Mouse (Mus musculus): Measurements from ENCODE around the gene Tas2r143. TPM values are rescaled to one million over a fixed set of nuclear protein-coding genes. Genes with fewer than 3 reads are reported as not detected.

The Tas2r143 gene
- total RNA-seq (2021): under 1 TPM in 1 of 2 experiments, not detected in 1; 0.43 TPM
- long read RNA-seq: 0 reads

GRCm38 (mm10) chr6:42399938-42400337 lies at the start of gene Tas2r143:
Gene Tas2r143 (plus strand): TSS chr6:42400238.
- no peak for DNase-seq (ENCODE audit: low spot score in 2 of 2)

- DNase-seq (ENCODE audit: low spot score in 2 of 2): no peak
These were observed 48.9 kb upstream of the Tas2r143 start for GRCm38 (mm10) chr6:42350968-42351775.

DNA sequence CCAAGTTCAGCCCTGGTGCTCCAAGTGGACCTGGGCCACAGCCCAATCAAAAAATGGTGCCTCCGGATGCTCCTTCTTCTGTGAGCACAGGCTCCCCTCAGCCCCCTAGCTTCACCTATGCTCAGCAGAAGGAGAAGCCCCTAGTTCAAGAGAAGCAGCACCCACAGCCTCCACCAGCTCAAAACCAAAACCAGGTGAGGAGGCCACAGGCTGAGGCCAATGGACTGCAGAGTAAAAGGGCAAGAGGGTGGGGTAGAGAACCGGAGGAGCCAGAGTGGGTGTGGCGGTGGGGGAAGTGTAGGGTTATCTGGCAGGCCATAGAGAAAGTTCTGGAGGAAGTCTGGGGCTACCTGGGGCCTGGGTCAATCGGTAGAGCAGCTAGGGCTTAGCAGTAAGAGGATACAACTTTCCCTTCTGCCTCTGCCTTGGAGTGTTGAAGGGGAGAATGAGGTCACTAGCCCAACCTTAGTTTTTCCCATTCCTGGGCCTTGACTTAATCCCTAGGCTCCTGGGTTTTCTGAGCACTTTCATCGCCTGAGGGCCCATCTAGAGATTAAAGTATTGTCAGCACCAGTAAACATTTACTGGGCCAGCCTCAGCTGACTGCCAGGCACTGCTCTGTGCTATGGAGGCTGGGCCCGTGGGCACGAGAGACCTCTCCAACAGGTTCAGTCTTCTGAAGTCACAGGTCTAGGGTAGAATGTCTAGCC lies 48.1 kb upstream of the Tas2r143 start:
- DNase-seq (ENCODE audit: low spot score in 2 of 2): no peak

DNA sequence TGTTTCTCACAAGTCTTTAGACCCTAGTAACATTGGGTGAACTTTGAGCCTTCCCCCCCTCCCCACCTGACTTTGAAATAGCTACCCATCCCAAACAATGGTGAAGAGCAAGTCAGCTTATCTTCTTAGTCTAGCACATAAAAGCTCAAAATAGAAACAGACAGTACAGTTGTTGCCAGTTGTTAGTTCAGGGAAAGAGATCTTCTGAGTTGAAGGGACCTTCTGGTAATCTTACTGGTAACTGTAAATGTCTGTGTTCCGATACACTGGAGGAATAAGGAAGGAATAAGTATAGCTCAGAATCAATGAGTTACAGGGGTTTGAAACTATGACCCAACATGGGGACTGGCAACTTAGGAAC lies 47.6 kb upstream of the Tas2r143 start:
- DNase-seq (ENCODE audit: low spot score in 2 of 2): no peak

- DNase-seq (ENCODE audit: low spot score in 2 of 2): no peak
These were observed 46.9 kb upstream of the Tas2r143 start for GRCm38 (mm10) chr6:42353180-42353579.

- peak in 1 of 2 experiments; percentile 42 for DNase-seq (ENCODE audit: low spot score in 2 of 2)
These were observed 45.7 kb upstream of the Tas2r143 start for GRCm38 (mm10) chr6:42354076-42355019.

GRCm38 (mm10) chr6:42355366-42355765 lies 44.7 kb upstream of the Tas2r143 start:
- no peak for DNase-seq (ENCODE audit: low spot score in 2 of 2)

DNA sequence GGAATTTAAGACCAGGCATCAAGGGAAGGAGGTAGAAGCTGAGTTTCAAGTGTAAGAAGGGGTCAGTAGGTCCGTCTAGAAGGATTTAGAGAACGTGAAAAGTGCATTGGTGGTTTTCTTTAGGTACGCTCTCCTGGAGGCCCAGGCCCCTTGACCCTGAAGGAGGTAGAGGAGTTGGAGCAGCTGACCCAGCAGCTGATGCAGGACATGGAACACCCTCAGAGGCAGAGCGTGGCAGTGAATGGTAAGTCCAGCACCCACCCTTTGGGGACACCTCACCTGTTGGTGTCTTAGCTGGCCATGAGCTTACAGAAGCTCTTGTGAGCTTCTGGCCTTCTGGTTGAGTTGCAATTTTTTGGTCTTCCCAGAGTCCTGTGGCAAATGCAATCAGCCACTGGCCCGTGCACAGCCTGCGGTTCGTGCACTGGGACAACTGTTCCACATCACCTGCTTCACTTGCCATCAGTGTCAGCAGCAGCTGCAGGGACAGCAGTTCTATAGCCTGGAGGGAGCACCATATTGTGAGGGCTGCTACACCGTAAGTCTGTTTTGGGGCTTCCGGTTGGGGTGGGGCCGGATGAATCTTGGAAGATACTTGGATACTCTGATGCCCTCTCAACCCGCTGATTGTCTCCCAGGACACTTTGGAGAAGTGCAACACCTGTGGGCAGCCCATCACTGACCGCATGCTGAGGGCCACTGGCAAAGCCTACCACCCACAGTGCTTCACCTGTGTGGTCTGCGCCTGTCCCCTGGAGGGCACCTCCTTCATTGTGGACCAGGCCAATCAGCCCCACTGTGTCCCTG lies 44.0 kb upstream of the Tas2r143 start:
- DNase-seq (ENCODE audit: low spot score in 2 of 2): no peak

DNA sequence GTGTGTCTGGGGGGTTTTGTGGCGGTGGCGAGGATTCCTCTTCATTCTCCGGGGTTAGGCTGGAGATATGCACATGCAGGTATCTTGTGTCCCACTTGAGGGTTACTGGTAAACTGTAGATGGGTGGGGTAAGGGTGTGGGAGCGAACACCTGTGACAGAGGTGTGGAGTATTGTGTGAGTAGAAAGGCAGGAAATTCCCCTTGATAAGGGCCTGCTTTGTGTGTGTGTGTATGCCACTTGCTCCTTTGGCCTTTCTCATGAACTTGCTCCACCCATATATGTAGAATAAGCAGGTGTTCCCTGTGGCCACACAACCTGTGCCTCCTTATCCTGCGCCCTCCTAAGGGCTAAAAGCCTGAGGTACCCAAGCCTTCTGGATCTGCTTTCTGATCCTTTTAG lies 43.1 kb upstream of the Tas2r143 start:
- no peak for DNase-seq (ENCODE audit: low spot score in 2 of 2)

- DNase-seq (ENCODE audit: low spot score in 2 of 2): no peak
These were observed 42.1 kb upstream of the Tas2r143 start for GRCm38 (mm10) chr6:42357901-42358300.

DNA sequence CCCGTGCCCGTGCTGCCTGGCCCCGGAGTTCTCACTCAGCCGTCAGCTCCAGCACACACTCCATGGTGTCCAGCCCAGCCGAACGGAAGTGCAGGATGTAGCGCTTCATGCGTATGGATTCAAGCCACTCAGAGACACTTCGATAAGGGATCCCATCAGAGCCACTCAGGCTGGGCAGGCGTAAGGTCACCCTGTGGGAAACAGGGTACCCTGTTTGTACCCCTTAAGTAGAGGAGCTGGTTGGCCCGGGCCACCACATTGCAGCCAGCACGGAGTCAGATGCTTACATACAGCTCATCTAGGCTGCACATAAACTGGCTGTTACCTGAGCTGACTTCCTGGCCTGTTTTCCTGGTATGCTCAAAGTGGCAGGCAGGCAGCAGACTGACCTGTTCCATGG lies 41.1 kb upstream of the Tas2r143 start:
- no peak for DNase-seq (ENCODE audit: low spot score in 2 of 2)

GRCm38 (mm10) chr6:42359364-42360147 lies 40.5 kb upstream of the Tas2r143 start:
- no peak for DNase-seq (ENCODE audit: low spot score in 2 of 2)

GRCm38 (mm10) chr6:42360231-42360840 lies 39.7 kb upstream of the Tas2r143 start:
- DNase-seq (ENCODE audit: low spot score in 2 of 2): no peak

DNA sequence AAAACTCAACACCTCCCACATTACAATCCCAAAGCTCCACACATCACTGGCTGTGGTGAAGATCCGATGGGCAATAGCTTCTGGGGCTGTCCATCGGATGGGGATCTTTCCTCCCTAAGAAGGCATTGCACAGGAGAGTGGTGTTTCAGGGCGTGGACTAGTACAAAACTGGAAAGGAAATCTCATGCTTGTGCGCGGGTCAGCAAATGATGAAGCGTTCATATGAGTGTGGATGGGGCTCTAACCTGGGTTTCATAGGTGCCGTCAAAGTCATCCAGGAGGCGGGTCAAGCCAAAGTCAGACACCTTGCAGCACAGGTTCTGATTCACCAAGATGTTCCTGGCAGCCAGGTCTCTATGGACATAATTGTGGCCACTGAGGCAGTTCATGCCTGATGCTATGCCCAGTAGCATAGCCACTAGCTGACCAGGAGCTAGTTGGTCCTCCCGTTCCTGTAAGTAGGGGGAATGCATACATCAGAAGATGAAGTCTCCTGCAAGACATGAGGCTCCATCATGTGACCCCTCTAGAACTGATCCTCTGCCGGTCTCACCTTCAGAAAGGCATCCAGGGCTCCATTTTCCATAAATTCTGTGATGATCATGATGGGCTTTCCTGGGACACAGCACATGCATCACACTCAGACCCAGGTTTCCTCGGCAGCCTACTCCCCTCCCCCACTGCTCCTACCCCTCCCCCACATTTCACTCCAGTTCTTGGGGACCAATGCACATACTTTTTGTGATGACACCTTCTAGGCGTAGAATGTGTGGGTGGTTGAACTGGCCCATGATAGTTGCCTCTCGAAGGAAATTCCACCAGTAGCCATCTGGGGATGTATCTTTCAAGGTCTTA lies 38.8 kb upstream of the Tas2r143 start:
- DNase-seq (ENCODE audit: low spot score in 2 of 2): no peak

DNA sequence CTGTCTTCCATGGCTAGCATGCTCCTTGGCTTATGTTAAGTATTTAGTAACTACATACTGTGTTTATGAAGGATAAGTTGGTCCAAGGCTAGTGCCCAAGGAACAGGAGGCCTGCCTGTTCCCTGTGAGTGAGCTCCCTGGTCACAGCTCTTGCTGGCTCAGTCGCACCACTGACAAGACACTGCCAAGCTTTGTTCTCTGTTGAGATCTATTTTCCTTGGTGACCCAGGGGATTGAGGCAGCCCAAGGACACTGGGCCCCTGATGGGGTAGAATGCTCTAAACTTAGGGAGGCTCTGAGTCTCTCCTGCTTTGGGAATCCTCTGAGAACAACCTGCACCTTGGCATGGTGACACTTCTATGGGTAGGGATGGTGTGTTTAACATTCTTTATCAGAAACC lies 38.0 kb upstream of the Tas2r143 start:
- DNase-seq (ENCODE audit: low spot score in 2 of 2): no peak

DNA sequence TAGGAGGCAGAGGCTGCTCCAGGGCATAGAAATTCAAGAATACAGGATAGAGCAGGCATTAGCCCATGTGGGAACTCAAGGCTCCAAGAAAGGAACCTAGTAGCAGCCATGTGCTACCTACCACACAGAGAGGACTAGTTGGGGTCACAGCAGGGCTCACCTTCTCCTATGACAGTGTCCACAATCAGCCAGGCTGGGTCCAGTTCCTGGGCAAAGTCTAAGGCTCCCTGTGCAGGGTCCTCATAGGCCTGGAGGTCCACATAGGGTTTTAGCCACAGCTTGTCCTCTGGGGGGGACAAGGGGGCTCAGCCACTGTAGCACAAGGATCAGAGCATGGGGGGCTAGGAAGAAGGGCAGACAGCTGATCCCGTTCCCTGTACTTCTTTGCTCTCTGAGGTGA lies 37.5 kb upstream of the Tas2r143 start:
- DNase-seq (ENCODE audit: low spot score in 2 of 2): no peak

DNA sequence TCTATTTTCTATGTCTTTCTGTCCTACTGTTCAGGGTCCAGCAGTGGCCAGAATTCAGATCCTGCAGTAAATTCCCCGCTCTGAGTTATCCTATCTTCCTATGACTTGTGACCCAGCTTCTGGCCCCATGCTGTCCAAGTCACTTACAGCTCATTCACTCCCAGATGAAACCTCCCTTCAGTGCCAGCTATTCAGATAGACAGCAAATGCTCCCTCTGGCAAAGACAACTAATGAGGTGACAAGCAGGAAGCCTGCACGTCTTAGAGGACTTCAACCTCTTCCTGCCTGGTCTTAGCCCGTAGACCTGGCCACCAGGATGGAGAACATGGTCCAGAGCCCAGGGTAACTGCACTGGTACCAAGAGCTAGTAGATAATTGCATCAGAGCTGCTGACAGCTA lies 37.1 kb upstream of the Tas2r143 start:
- DNase-seq (ENCODE audit: low spot score in 2 of 2): no peak

- DNase-seq (ENCODE audit: low spot score in 2 of 2): no peak
These were observed 36.0 kb upstream of the Tas2r143 start for GRCm38 (mm10) chr6:42364066-42364465.
